Mouse (Mus musculus) myocyte (in vitro differentiated cells): ENCODE measurements around the gene Mylk3.

ENCODE experiments used
- MAX ChIP-seq: IDR thresholded peaks from one replicate; pipeline ENCODE4 v1.6.1; 2011; ENCODE audit warnings: low read depth, mild to moderate bottlenecking, control low read depth
- POLR2A ChIP-seq: IDR thresholded peaks from one replicate; pipeline ENCODE4 v1.6.1; 2011; ENCODE audit warnings: low read depth, mild to moderate bottlenecking, control low read depth, moderate library complexity; ENCODE audit not compliant: insufficient read length
- TCF3 ChIP-seq: IDR thresholded peaks from one replicate; pipeline ENCODE4 v1.6.1; 2011; ENCODE audit warnings: low read depth, control low read depth; ENCODE audit not compliant: insufficient read length
- USF1 ChIP-seq: IDR thresholded peaks from one replicate; pipeline ENCODE4 v1.6.1; 2011; ENCODE audit warnings: low read depth, mild to moderate bottlenecking, control low read depth, moderate library complexity

GRCm38 (mm10) chr8:85398548-85398947 lies 12.4 kb upstream of the Mylk3 start:
- TF ChIP-seq POLR2A (no peak), TCF3 (no peak), MAX (no peak), USF1 (no peak)
